Mouse (Mus musculus) forebrain, embryonic 13.5 days (tissue): ENCODE results near the gene Tmem56. TPM values are rescaled to one million over a fixed set of nuclear protein-coding genes. Genes with fewer than 3 reads are reported as not detected.

Experiments
- ATAC-seq: fragments of 200-750 bp; cut with Nextera tagmentation; 2 replicates; pipeline ENCODE4 v1.8.0; 2017
- H3K27ac ChIP-seq: fragments of 300-500 bp; sonication (generic); 2 replicates; pipeline ENCODE4 v1.5.1; 2015; ENCODE audit warnings: inconsistent platforms, mild to moderate bottlenecking, moderate library complexity
- H3K27me3 ChIP-seq: fragments of 300-500 bp; sonication (generic); 2 replicates; pipeline ENCODE4 v1.6.1; 2015; ENCODE audit warnings: mild to moderate bottlenecking, inconsistent platforms
- H3K36me3 ChIP-seq: fragments of 300-500 bp; sonication (generic); 2 replicates; pipeline ENCODE4 v1.6.1; 2015; ENCODE audit warnings: mild to moderate bottlenecking, inconsistent platforms; ENCODE audit not compliant: poor library complexity, severe bottlenecking
- H3K4me1 ChIP-seq: fragments of 300-500 bp; sonication (generic); 2 replicates; pipeline ENCODE4 v1.6.1; 2015; ENCODE audit warnings: inconsistent platforms
- H3K4me2 ChIP-seq: fragments of 300-500 bp; sonication (generic); 2 replicates; pipeline ENCODE4 v1.6.1; 2015; ENCODE audit warnings: inconsistent platforms, mild to moderate bottlenecking, moderate library complexity
- H3K4me3 ChIP-seq: fragments of 300-500 bp; sonication (generic); 2 replicates; pipeline ENCODE4 v1.5.1; 2015; ENCODE audit warnings: mild to moderate bottlenecking, inconsistent platforms
- H3K9ac ChIP-seq: fragments of 300-500 bp; sonication (generic); 2 replicates; pipeline ENCODE4 v1.6.1; 2015; ENCODE audit warnings: mild to moderate bottlenecking, inconsistent platforms
- H3K9me3 ChIP-seq: fragments of 300-500 bp; sonication (generic); replicated peaks from 2 replicates; pipeline ENCODE4 v1.6.1; 2016; ENCODE audit warnings: inconsistent platforms
- WGBS: fragments of 180-500 bp; shearing (Covaris S2); methylation state at CpG from one replicate; pipeline ENCODE4 v1.1.7; 2015; 5-methylcytosine and 5-hydroxymethylcytosine counted together
- polyA plus RNA-seq: library from polyadenylated mRNA; unstranded; fragments of >200 nt; fragmentation: Nextera tagmentation; extraction: Ambion mirVana; gene quantifications from 2 replicates; pipeline ENCODE4 v1.2.1, GENCODE M21; 2015

The Tmem56 gene
- polyA plus RNA-seq, 1 experiment from 2014 or later: 2.1 TPM

DNA sequence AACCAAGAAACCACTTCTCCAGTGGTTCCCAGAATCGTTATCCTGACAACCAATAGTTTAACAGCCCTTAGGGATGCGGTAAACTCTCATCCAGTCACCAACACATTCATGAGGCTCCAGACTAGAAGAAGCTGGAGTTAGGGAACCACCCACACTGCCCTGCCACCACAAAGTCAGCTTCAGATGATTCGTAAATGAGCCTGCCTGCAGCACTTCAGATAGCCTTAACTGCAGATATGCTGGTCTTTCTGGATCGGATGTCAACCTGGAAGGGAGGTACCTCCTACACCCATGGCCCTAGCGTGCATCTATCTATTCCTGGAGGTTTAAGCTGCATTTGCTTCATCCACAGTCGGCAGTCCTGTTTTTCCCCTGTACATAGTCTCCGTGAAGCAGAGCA is 60.9 kb downstream of the Tmem56 start:
- H3K9me3 ChIP-seq: no peaks in the 10 kb centered on the region
- WGBS: 84% methylated on average over 7 of the region's 7 CpGs
- H3K36me3 ChIP-seq: no peaks in the 10 kb centered on the region
- no peak overlapping the region for H3K27ac ChIP-seq
- H3K27me3 ChIP-seq: no peaks in the 10 kb centered on the region
- ATAC-seq: no peak
- no peak overlapping the region for H3K9ac ChIP-seq
- H3K4me1 ChIP-seq: no peaks in the 10 kb centered on the region
- H3K4me3 ChIP-seq: no peak overlapping the region
- no peak overlapping the region for H3K4me2 ChIP-seq

DNA sequence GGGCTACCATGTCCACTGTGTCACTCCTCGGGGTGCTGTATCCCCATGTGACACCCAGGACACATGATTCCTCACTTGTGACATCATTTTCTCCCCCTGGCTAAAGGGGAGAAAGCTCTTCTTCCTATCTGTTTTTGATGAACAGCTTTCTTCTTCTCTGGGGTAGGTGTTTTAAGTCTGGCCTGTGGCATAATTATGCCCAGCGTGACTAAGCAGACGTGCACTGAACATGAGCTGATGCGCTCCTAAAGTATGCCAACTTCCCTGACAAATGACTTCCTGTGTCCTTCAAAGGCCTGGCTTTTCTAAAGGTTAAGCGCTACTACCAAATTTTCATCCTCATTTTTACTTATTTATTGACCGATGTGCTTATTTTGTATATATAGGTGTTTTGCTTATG is 65.9 kb downstream of the Tmem56 start:
- Histone ChIP-seq H3K4me3 (no peak overlapping the region), H3K4me1 (no peaks in the 10 kb centered on the region), H3K9ac (no peak overlapping the region), H3K27me3 (no peaks in the 10 kb centered on the region), H3K27ac (no peak overlapping the region), H3K36me3 (no peaks in the 10 kb centered on the region), H3K9me3 (no peaks in the 10 kb centered on the region), H3K4me2 (no peak overlapping the region)
- WGBS: 94% methylated on average over 6 of the region's 6 CpGs
- no peak for ATAC-seq

DNA sequence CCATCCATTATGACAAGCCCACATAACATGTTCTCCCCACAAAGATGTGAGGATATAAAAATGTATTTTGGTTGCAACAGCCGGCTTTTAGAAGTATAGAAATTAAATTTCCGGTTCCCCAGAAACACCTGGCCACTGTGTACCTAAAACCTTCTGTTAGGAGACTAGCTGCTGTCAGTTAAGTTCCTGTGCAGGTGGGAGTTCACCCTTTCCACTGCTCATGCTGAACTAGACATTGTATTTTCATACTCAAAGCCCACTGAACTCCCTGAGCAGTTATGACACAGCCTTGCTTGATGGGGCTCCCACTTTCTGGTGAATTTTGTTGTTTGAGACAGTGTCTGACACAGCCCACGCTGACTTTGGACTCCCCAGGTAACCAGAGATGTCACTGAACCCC is 69.4 kb downstream of the Tmem56 start:
- no peak for ATAC-seq
- no peaks in the 10 kb centered on the region for H3K9me3 ChIP-seq
- H3K36me3 ChIP-seq: no peaks in the 10 kb centered on the region
- no peaks in the 10 kb centered on the region for H3K27me3 ChIP-seq
- H3K27ac ChIP-seq: no peak overlapping the region
- 77% methylated on average over 3 of the region's 3 CpGs for WGBS
- H3K4me1 ChIP-seq: no peaks in the 10 kb centered on the region
- no peak overlapping the region for H3K4me3 ChIP-seq
- no peak overlapping the region for H3K9ac ChIP-seq
- no peak overlapping the region for H3K4me2 ChIP-seq

DNA sequence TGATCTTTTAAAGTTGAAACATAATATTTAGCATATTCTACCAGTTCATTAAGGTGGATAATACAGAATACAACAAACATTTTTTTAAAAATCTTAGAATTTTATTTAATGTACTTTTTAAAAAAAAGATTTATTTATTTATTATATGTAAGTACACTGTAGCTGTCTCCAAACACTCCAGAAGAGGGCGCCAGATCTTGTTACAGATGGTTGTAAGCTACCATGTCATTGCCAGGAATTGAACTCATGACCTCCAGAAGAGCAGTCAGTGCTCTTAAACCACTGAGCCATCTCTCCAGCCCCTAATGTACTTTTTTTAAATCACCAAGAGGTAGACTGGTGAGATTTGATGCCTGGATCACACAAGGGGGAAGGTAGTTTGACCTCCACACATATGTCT is 70.7 kb downstream of the Tmem56 start:
- Histone ChIP-seq H3K4me2 (no peak overlapping the region), H3K9me3 (no peaks in the 10 kb centered on the region), H3K4me3 (no peak overlapping the region), H3K9ac (no peak overlapping the region), H3K4me1 (no peaks in the 10 kb centered on the region), H3K27ac (no peak overlapping the region), H3K27me3 (no peaks in the 10 kb centered on the region), H3K36me3 (no peaks in the 10 kb centered on the region)
- ATAC-seq: no peak
- WGBS: 37% methylated on average over 1 of the region's 1 CpGs

DNA sequence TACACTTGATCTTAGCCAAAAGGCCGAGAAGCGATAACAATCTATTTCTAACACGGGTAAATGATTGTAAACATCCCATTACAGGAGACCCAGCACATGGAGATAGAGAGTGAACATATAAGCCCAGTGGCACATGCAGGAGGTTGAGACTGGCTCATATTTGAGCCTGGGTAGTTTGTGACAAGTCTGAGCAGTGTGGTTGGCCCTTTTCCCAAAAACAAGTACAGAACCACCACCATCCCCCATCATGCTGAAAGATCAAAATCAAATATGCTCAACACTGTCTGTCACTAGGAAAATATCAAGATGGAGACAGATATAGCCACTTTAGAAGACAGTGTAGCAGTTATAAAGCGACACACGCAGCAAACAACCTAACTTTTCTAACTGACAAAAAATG is 73.9 kb downstream of the Tmem56 start:
- H3K27me3 ChIP-seq: no peaks in the 10 kb centered on the region
- no peak overlapping the region for H3K4me3 ChIP-seq
- H3K4me1 ChIP-seq: no peaks in the 10 kb centered on the region
- H3K9me3 ChIP-seq: no peaks in the 10 kb centered on the region
- H3K9ac ChIP-seq: no peak overlapping the region
- no peaks in the 10 kb centered on the region for H3K36me3 ChIP-seq
- no peak overlapping the region for H3K27ac ChIP-seq
- ATAC-seq: no peak
- 93% methylated on average over 5 of the region's 5 CpGs for WGBS
- no peak overlapping the region for H3K4me2 ChIP-seq

DNA sequence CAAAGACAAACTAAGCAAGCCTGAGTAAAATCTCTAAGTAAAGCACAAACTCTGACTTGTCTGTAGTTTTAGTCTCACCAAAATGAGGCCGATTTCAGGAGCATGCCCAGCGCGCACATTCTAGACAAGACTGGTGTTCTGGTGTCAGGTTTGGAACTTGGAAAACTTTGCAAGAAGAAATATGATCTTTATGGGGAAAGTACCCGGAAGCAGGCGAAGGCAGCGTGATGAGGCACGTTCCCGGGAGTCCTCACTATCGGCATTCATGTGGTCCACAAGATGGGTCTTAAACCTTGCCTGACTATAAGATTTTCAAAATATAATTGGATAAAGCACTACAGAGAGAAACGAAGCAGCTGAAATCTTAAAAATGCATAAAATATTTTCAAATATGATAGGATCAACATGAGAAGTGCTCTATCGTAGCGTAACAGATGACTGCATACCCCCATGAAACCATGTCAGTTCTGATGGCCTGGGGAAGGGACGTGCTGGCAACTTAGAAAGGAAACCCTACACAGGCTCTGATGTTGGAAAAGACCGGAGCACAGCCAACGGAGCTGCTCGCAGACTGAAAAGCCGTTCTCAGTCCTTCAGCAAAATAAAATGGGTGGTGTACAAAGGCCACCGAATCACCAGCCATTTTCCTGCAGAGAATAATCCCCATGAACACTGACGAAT is 76.6 kb downstream of the Tmem56 start:
- H3K27me3 ChIP-seq: no peaks in the 10 kb centered on the region
- WGBS: 88% methylated on average over 19 of the region's 19 CpGs
- ATAC-seq: no peak
- no peak overlapping the region for H3K27ac ChIP-seq
- H3K9ac ChIP-seq: no peak overlapping the region
- no peaks in the 10 kb centered on the region for H3K9me3 ChIP-seq
- H3K36me3 ChIP-seq: no peaks in the 10 kb centered on the region
- H3K4me2 ChIP-seq: no peak overlapping the region
- H3K4me3 ChIP-seq: no peak overlapping the region
- no peaks in the 10 kb centered on the region for H3K4me1 ChIP-seq

DNA sequence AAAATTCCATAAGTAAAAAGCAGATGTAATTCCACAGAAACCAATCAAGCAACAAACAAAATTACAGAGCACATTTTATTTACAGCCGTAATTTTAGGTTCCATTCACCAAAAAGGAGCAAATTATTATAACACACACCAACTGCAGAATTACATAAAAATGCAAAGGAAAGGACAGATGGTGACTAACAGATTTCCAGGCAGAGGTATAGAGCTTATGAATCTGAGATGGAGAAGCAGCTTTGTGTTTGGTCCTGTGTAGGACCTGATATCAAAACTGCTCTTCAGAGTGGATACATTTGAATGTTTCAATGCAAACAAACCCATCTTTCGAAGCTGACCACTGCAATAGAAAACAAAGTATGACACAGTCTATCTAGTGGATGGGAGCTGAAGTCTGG is 80.3 kb downstream of the Tmem56 start:
- no peaks in the 10 kb centered on the region for H3K4me1 ChIP-seq
- ATAC-seq: no peak
- no peak overlapping the region for H3K4me3 ChIP-seq
- H3K27me3 ChIP-seq: no peaks in the 10 kb centered on the region
- H3K36me3 ChIP-seq: no peaks in the 10 kb centered on the region
- no peak overlapping the region for H3K27ac ChIP-seq
- no peak overlapping the region for H3K9ac ChIP-seq
- H3K9me3 ChIP-seq: no peaks in the 10 kb centered on the region
- H3K4me2 ChIP-seq: no peak overlapping the region
- WGBS: 86% methylated on average over 2 of the region's 2 CpGs

DNA sequence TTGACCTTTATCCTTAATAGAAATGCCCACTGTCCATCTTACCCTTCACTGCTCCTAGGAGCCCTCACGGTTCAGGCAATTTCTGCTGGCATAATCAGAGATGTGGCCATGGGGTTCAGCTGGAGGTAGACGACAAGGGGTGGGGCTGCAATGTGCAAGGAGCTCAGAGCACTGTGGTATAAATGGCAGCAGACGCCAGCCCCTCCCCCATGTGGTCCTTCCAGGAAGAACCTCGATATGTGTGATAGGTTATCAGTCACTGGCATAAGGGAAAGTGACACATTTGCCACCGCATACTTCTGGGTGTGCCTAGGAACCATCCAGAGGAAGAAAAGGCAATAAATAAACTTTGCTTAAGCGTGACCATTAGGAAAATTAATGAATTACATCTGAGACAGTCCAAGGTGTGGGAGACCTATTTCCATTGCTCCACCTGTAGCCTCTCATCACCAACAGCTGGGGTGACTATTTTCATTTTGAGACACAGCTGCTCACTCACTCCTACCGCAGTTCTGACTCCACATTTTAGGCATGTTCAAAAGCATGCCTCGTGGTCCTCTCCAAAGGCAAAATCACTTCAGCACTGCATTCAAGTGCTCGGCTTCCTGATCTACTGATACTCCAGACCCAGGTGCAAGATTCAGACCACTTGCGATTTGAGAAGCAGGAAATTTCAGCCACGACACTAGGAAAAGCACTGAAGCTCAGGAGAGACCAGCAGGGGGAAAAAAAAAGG is 81.7 kb downstream of the Tmem56 start:
- no peak for ATAC-seq
- H3K27ac ChIP-seq: no peak overlapping the region
- H3K27me3 ChIP-seq: no peaks in the 10 kb centered on the region
- no peaks in the 10 kb centered on the region for H3K9me3 ChIP-seq
- no peaks in the 10 kb centered on the region for H3K36me3 ChIP-seq
- H3K4me3 ChIP-seq: no peak overlapping the region
- H3K4me2 ChIP-seq: no peak overlapping the region
- H3K9ac ChIP-seq: no peak overlapping the region
- no peaks in the 10 kb centered on the region for H3K4me1 ChIP-seq
- WGBS: 71% methylated on average over 11 of the region's 11 CpGs

DNA sequence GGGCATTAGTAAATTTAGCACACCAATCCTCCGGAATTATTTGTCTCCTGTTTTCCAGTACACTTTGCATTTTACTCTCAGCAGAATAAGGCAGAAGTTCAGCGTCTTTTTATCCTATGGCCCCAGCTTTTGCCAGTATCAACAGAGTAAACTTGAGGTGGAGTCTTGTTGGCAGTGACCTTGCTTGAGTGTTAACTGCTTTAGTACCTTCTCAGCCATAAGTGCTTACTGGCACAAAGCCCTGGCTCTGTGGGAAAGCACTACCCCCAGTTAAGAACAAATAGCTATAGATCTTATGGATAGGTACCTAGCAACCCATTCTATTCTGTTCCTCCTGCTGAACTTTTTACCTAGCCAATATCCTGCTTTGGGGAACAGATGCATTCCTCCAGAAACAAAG is 93.7 kb downstream of the Tmem56 start:
- Histone ChIP-seq H3K27me3 (no peaks in the 10 kb centered on the region), H3K9ac (no peak overlapping the region), H3K9me3 (peaks cover 10% of the 10 kb centered on the region; the same call in 1 of the 2 replicates), H3K4me1 (no peaks in the 10 kb centered on the region), H3K27ac (no peak overlapping the region), H3K36me3 (no peaks in the 10 kb centered on the region), H3K4me3 (no peak overlapping the region), H3K4me2 (no peak overlapping the region)
- 91% methylated on average over 2 of the region's 2 CpGs for WGBS
- ATAC-seq: no peak

DNA sequence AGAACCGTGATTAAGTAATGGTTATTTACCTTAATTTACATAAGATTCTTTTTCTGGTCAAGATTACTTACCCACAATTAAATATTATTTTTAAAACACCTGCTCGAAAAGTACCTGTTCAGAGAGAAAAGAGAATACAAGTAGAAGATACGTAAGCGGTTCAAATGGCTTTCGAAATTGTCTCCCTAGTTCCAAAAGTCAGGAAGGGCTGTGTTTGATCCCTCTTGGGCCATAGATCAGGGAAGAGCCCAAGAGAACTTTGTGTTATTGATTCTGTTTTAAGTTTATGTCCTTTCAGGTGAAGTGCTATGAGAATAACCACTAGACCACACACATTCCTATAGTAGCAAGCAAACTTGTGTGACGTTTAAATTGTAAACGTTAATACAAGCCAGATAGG is 95.4 kb downstream of the Tmem56 start:
- peaks cover 10% of the 10 kb centered on the region; the same call in 1 of the 2 replicates for H3K9me3 ChIP-seq
- no peak overlapping the region for H3K4me2 ChIP-seq
- no peaks in the 10 kb centered on the region for H3K4me1 ChIP-seq
- WGBS: 93% methylated on average over 7 of the region's 7 CpGs
- ATAC-seq: no peak
- no peak overlapping the region for H3K4me3 ChIP-seq
- no peaks in the 10 kb centered on the region for H3K36me3 ChIP-seq
- H3K9ac ChIP-seq: no peak overlapping the region
- H3K27ac ChIP-seq: no peak overlapping the region
- no peaks in the 10 kb centered on the region for H3K27me3 ChIP-seq

DNA sequence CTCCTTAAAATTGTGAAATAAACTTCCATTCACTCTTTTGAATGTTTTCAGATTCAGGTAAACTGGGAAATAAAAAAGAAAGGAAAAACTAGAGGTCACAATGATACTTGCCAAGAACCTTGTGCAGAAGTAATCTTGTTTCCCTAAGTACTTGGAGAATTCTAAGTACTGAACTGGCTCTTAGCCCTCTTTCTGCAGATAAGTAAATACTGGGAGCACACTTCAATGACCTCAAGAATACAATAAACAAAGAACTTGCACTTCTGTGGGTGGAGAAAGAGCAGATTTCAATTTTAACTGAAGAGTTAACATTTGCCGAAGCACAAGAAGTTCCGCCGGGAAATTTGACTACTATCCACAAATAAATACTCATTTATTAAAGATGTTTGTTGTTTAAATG is 96.0 kb downstream of the Tmem56 start:
- Histone ChIP-seq H3K9ac (no peak overlapping the region), H3K4me1 (no peaks in the 10 kb centered on the region), H3K36me3 (no peaks in the 10 kb centered on the region), H3K27me3 (no peaks in the 10 kb centered on the region), H3K9me3 (peaks cover 10% of the 10 kb centered on the region; the same call in 1 of the 2 replicates), H3K27ac (no peak overlapping the region), H3K4me3 (no peak overlapping the region), H3K4me2 (no peak overlapping the region)
- no peak for ATAC-seq
- 85% methylated on average over 3 of the region's 3 CpGs for WGBS

DNA sequence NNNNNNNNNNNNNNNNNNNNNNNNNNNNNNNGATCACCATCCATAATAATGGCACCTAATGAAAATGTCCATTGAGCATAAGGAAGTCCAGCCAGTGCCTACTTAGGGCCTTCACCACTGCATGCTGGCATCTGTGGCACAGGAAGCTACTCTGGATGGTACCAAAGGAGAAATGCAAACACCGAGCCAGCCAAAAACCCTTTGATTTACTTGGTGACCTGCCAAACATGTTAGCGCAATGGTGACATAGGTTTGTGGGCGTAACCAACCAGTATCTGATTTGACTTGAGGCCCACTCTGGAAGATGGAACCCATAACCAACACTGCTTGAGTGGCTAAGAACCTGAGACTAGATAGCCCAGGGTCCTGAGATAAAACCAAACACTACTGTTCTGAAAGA is 97.7 kb downstream of the Tmem56 start:
- H3K9ac ChIP-seq: no peak overlapping the region
- 90% methylated on average over 3 of the region's 3 CpGs for WGBS
- no peak overlapping the region for H3K27ac ChIP-seq
- no peaks in the 10 kb centered on the region for H3K4me1 ChIP-seq
- no peaks in the 10 kb centered on the region for H3K36me3 ChIP-seq
- no peak overlapping the region for H3K4me3 ChIP-seq
- H3K4me2 ChIP-seq: no peak overlapping the region
- peaks cover 10% of the 10 kb centered on the region; the same call in 1 of the 2 replicates for H3K9me3 ChIP-seq
- no peaks in the 10 kb centered on the region for H3K27me3 ChIP-seq
- ATAC-seq: no peak

DNA sequence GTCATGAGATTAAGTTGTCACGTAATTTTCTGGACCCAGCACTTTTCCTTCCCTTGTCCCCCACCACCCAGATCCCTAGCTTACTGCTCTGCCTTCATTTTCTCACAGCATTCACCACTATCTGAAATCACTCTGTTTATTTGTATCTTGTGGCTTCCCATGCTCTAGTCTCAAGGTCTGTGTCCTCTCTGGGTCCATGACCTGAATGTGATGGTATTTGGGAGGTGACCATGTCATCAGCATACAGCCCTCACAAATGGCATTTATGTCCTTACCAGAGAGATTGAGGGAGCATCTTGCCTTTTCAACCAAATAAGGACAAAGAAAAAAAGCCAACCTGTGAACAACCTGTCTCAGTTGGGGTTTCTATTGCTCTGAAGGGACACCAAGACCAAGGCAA is 106.9 kb downstream of the Tmem56 start:
- Histone ChIP-seq H3K4me3 (no peak overlapping the region), H3K9ac (no peak overlapping the region), H3K4me1 (no peaks in the 10 kb centered on the region), H3K27me3 (no peaks in the 10 kb centered on the region), H3K9me3 (no peaks in the 10 kb centered on the region), H3K36me3 (no peaks in the 10 kb centered on the region), H3K27ac (no peak overlapping the region), H3K4me2 (no peak overlapping the region)
- no peak for ATAC-seq
- WGBS: 90% methylated on average over 1 of the region's 1 CpGs
